Mouse (Mus musculus) CH12F3 (cell line): ENCODE results near the gene Gm15080.
"Not testable (repeated sequence)": the region's sequence is repeated elsewhere in the genome, so short reads cannot be mapped to it uniquely, and the experiment has no call there.

Source experiments
- in situ Hi-C: fragments of 300-500 bp; cut with MboI; formaldehyde crosslinking; loops from 2 replicates; pipeline ENCODE4 v1.14.3; 2020; ENCODE audit warnings: low sequenced_read_pairs

The Gm15080 gene

GRCm38 (mm10) chrX:147992693-147993092, at the start of gene Gm15080:
Gm15080 (plus strand) TSS chrX:147992993.
- in situ Hi-C loops, result not testable (repeated sequence)
